Mouse (Mus musculus): Measurements from ENCODE around the gene Zbtb1.

The Zbtb1 gene

DNA sequence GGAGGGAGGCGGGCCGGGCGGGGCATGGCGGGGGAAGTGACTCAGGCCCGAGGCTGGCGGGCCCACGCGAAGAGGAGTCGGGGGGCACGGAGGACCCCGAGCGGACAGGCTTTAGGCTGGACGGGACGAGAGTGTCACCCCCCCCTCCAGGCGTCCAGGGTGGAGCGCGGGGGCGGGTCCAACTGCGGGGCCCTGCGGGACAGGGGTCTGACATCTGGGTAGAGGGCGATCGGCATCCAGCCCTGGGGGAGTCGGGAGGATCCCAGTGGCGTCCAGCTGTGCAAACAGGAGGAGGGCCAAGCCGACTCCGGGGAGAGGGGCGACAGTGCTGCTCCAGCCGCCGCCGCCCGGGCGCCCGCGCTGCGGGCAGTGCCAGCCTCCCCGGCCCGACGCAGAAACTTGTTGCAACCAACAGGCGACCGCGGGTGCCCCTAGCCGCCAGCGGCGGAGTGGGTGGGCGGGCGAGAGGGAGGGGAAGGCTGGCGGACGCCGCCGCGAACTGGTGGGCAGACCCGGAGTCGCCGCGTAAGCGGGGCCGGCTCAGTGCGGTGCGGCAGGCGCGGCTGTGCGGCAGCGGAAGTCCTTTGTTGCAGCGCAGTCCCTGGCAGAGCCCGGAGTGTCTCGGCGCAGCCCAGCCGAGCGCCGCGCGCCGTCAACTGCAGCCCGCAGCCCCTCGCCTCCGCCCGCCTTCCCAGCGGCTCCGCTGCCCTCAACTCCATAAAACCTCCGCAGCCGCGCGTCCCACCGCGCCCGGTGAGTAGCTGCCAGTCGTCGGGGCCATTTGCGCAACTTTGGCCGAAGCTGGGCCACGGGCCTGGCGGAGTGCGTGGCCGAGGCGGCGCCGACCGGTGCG is at the start of gene Zbtb1:
Gene Zbtb1 (plus strand): TSS at position 289 of the 853 bp plus-strand sequence.
- peak; percentile 89 for DNase-seq

GRCm38 (mm10) chr12:76324679-76325431 is 45.2 kb upstream of the Zbtb1 start, which contains the start of gene Akap5:
Gene Akap5, plus strand, starts transcription at chr12:76324891.
- peak; percentile 78 for DNase-seq

GRCm38 (mm10) chr12:76326437-76327220 is 43.4 kb upstream of the Zbtb1 start:
- DNase-seq: no peak

DNA sequence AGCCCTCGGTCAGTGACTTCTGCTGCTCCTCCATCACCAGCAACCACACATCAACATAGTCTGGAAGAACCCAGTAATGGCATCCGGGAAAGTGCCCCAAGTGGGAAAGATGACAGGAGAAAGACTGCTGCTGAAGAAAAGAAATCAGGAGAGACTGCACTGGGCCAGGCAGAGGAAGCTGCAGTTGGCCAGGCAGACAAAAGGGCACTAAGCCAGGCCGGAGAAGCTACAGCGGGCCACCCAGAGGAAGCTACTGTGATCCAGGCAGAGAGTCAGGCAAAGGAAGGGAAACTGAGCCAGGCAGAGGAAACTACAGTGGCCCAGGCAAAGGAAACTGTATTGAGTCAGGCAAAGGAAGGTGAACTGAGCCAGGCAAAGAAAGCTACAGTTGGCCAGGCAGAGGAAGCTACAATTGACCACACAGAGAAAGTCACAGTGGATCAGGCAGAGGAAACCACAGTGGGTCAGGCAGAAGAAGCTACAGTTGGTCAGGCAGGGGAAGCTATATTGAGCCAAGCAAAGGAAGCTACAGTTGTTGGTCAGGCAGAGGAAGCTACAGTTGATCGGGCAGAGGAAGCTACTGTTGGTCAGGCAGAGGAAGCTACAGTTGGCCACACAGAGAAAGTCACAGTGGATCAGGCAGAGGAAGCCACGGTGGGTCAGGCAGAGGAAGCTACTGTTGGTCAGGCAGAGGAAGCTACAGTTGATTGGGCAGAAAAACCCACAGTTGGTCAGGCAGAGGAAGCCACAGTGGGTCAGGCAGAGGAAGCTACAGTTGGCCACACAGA is 41.3 kb upstream of the Zbtb1 start:
- no peak for DNase-seq

DNA sequence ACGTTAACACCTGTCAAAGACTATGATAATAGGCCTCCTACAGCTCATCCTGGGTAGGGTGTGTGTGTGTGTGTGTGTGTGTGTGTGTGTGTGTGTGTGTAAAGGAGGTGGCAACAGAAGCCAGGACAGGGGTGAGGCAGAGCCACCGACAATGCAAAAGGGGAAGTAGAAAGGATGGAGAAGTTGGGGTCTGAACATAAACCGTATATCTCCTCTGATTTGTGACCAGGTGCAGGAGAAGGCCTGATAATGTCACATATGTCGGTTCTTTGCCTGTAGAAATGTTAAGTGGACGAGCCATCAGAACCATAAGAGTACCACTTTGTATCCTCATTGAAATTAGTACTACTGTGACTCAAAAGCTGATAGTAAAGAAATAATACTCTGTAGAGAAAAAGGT is 36.4 kb upstream of the Zbtb1 start:
- DNase-seq: no peak

DNA sequence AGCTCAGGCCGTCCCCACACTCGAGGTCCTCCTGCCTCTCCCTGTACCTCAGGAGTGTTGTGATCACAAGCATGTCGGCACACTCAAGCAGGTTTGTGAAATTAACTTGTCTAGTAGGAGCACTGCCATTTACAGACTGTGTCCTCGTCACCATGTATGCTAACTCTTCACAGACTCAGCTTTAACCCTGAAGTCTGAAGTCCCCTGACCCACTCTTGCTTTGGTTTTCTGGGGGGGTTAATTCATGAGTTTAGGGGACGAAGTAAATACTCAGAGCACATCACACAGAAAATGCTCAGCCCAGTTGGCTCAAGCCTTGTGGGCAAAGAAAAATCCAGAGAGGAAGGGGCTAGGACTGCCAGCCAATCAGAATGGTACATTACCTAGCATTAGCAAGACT is 34.4 kb upstream of the Zbtb1 start:
- DNase-seq: no peak

- DNase-seq: no peak
Measured at GRCm38 (mm10) chr12:76336111-76336965, 33.7 kb upstream of the Zbtb1 start.

DNA sequence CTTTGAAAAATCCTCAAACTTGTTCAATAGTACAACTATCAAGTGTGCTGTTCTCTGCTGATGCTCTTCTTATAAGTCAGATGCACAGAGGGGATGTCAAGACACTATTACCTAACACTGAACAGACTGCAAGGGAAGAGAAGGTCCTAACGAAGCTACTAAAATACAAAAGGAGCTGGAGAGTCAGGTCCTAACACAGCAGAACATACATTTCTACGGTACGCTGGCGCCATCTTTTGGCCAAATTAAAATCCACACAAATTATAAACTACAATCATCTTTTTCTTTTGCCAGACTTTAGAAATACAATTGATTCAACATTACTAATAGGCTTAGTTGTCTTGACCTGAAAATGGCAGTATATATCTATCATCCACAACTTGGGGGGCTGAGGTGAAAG is 29.0 kb upstream of the Zbtb1 start:
- DNase-seq: peak; percentile 73

DNA sequence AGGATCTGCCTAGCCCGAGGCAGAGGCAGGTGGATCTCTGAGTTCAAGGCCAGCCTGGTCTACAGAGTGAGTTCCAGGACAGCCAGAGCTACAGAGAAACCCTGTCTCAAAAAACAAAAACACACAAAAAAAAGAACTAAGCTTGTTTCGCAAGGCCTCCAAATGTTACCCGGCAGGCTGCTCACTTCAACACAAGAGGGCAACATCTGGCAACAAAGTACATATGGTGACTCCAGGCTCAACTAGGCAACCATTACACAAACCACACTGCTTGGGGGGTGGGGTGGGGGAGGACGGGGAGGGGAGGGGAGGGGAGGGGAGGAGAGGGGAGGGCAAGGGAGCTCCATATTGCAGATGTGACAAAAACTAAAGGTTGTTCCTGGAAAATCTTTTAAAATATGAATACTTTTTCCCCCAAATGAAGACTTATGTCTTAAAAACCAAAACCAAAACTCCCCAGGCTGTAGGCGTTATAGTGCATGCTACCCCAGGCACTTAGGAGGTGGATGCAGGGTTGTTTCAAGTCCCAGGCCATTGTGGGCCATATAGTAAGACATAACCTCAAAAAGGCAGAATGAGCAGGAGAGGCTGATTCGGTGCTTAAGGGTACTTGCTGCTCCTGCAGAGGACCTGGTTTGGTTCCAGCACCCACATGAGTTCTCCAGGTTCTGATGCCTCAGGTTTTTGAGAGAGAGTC is 24.2 kb upstream of the Zbtb1 start:
- peak; percentile 30 for DNase-seq

GRCm38 (mm10) chr12:76349680-76350220 is 20.3 kb upstream of the Zbtb1 start:
- DNase-seq: no peak

- DNase-seq: no peak
Measured at GRCm38 (mm10) chr12:76360868-76361267, 9.2 kb upstream of the Zbtb1 start.

DNA sequence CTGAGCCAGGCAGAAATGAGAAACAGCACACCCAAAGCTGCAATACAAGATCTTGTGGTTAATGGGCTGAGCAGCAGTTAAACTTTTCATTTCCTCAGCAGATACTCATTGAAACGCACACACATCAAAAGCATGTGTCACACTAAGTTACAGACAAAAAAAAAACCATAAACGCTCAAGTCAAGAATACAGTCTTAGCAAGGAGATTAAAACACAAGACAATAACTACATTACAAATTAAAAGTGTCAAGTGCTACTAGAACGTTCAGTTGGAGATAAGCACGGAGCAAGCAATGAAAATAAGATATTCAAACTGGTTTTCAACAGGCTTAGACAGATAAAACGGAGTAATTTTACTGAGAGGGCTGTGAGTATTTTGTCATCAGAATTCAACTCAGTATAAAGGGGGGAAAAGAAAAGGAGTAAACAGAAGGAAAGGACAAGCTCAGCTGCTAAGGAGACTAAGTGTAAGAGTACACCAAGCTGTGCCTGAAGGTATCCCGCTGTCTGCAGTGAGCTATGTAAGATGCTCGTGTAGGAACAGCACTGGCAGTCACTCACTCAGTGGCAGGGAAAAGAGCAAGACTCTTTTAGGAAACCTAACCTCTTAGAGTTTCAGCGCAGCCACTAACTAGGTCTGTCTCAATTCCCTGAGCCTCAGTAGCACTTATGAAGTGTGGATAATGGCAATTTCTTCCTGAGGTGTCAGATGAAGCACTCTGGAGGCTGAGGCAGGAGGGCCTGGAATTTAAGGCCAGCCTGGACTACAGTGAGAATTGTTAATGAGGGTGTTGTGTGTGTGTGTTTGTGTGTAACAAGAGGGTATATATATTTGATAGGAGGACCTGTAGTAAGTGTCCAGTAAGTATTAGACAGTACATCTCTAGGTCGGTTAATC is 8.4 kb upstream of the Zbtb1 start:
- no peak for DNase-seq

DNA sequence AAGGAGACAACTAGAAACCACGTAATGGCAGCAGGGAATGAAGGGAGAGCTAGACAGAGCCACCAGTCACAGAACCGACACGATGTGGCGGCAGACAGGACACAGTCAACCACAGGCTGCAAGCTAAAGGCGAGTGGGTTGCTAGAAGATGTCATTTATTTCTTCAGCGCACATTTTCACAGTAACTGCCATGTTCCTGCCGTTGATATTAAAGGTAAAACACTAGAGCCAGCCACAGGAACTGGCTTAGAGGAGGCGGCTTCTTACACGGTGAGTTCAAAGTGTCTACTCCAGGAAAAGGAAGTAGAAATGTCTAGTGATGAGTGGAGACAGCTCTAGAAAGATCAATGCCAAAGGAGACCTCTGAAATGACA is 7.8 kb upstream of the Zbtb1 start:
- no peak for DNase-seq

GRCm38 (mm10) chr12:76366276-76366675 is 3.8 kb upstream of the Zbtb1 start:
- no peak for DNase-seq

GRCm38 (mm10) chr12:76367096-76367995 is 2.7 kb upstream of the Zbtb1 start:
- peak; percentile 56 for DNase-seq

GRCm38 (mm10) chr12:76368201-76368789 is 1.8 kb upstream of the Zbtb1 start:
- no peak for DNase-seq

GRCm38 (mm10) chr12:76368790-76369205 is 1.3 kb upstream of the Zbtb1 start:
- peak; percentile 77 for DNase-seq

Measured in kidney, postnatal 10 days (tissue).